Mouse (Mus musculus) lung, postnatal 0 days (tissue): ENCODE data around the gene Uckl1. TPM values are rescaled to one million over a fixed set of nuclear protein-coding genes. Genes with fewer than 3 reads are reported as not detected.

Experiments
- ATAC-seq: fragments of 200-750 bp; cut with Nextera tagmentation; 2 replicates; pipeline ENCODE4 v1.8.0; 2017; ENCODE audit warnings: moderate library complexity
- DNase-seq: peaks from one replicate; pipeline ENCODE4 v3.0.0-alpha.2; 2016; ENCODE audit warnings: low spot score
- H3K27ac ChIP-seq: fragments of 300-500 bp; sonication (generic); 2 replicates; pipeline ENCODE4 v1.5.1; 2014; ENCODE audit warnings: antibody characterized with exemption, mild to moderate bottlenecking, low read length, mixed read lengths
- H3K27me3 ChIP-seq: fragments of 300-500 bp; sonication (generic); replicated peaks from 2 replicates; pipeline ENCODE4 v1.6.1; 2014; ENCODE audit warnings: low read length, mixed read lengths; ENCODE audit not compliant: insufficient read depth
- H3K36me3 ChIP-seq: fragments of 300-500 bp; sonication (generic); 2 replicates; pipeline ENCODE4 v1.6.1; 2014; ENCODE audit warnings: low read length, mixed read lengths; ENCODE audit not compliant: insufficient read depth
- H3K4me1 ChIP-seq: fragments of 300-500 bp; sonication (generic); 2 replicates; pipeline ENCODE4 v1.6.1; 2014; ENCODE audit warnings: antibody characterized with exemption, low read depth, low read length, mixed read lengths; ENCODE audit not compliant: insufficient read depth
- H3K4me2 ChIP-seq: fragments of 300-500 bp; sonication (generic); replicated peaks from 2 replicates; pipeline ENCODE4 v1.6.1; 2014; ENCODE audit warnings: low read depth, mild to moderate bottlenecking, low read length, moderate library complexity, mixed read lengths
- H3K4me3 ChIP-seq: fragments of 300-500 bp; sonication (generic); 2 replicates; pipeline ENCODE4 v1.5.1; 2014; ENCODE audit warnings: low read depth, low read length
- H3K9ac ChIP-seq: fragments of 300-500 bp; sonication (generic); replicated peaks from 2 replicates; pipeline ENCODE4 v1.6.1; 2014; ENCODE audit warnings: low read depth, mild to moderate bottlenecking
- H3K9me3 ChIP-seq: fragments of 300-500 bp; sonication (generic); 2 replicates; pipeline ENCODE4 v1.6.1; 2016; ENCODE audit warnings: low read length, mixed read lengths
- CTCF ChIP-seq: IDR thresholded peaks from 2 replicates; pipeline ENCODE4 v1.5.1; 2016; ENCODE audit warnings: antibody characterized with exemption, mild to moderate bottlenecking
- EP300 ChIP-seq: IDR thresholded peaks from 2 replicates; pipeline ENCODE4 v1.6.1; 2016; ENCODE audit warnings: antibody characterized with exemption, mild to moderate bottlenecking, control low read depth
- WGBS: fragments of 180-500 bp; shearing (Covaris S2); extraction: QIAGEN DNeasy Blood & Tissue Kit; methylation state at CpG from one replicate; pipeline ENCODE4 v1.1.7; 2014; 5-methylcytosine and 5-hydroxymethylcytosine counted together
- polyA plus RNA-seq: library from polyadenylated mRNA; unstranded; fragments of >200 nt; fragmentation: Nextera tagmentation; extraction: Ambion mirVana; gene quantifications from 2 replicates; pipeline ENCODE4 v1.2.1, GENCODE M21; 2015

Uckl1 gene
- polyA plus RNA-seq, 1 experiment from 2014 or later = 41.8 TPM

DNA sequence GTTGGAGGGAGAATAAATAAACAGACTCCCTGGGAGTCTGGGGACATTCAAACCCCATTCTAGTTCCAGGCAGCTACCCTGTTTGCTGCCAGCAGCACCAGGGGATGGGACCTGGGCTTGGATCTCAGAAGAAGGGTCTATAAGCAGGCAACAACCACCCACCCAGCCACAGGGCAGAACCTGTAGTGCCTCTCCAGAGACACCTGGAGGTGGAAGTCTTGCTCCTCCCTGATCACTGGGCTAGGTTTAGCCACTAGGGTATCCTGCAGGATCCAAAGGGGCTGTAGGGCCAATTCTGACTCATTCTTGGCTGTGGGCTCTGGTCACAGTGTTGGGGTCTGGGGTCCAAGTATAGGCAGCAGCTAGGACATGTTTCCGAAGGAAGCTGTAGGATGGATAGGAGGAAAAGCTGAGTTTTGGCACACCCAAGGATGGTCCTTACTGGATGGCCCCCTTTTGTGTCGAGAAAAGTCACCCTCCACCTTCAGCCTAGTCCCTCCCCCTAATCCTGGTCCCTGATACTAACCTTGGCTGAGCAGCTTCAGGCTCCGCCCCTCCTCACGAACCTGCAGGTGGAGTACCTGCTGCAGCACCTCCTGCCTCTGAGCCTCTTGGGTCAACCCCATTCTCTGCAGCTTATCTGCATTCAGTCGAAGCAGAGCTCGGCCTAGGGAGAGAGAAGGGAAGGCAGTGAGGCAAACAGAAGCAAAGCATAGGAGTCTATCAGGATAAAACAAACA is 11.7 kb upstream of the Uckl1 start:
- H3K9me3 ChIP-seq = no peaks in the 10 kb centered on the region
- DNase-seq = no peak
- peaks cover 19% of the 10 kb centered on the region; the same call in 1 of the 2 replicates for H3K4me1 ChIP-seq
- no peak for ATAC-seq
- WGBS = 44% methylated on average over 6 of the region's 6 CpGs
- H3K27ac ChIP-seq = no peak overlapping the region
- TF ChIP-seq CTCF = no peak
- no peak overlapping the region for H3K4me3 ChIP-seq
- H3K4me2 ChIP-seq = no peak overlapping the region
- H3K27me3 ChIP-seq = no peaks in the 10 kb centered on the region
- H3K36me3 ChIP-seq = no peaks in the 10 kb centered on the region
- no peak overlapping the region for H3K9ac ChIP-seq

GRCm38 (mm10) chr2:181594946-181595696 is 10.4 kb upstream of the Uckl1 start:
- H3K27ac ChIP-seq = no peak overlapping the region
- ATAC-seq (no peak), DNase-seq (peak; percentile 63)
- no peak overlapping the region for H3K4me3 ChIP-seq
- 68% methylated on average over 4 of the region's 4 CpGs for WGBS
- no peak for TF ChIP-seq EP300
- peak; percentile 73 for TF ChIP-seq CTCF
- H3K36me3 ChIP-seq = no peaks in the 10 kb centered on the region
- H3K27me3 ChIP-seq = no peaks in the 10 kb centered on the region
- no peaks in the 10 kb centered on the region for H3K9me3 ChIP-seq
- peaks cover 16% of the 10 kb centered on the region; the same call in 1 of the 2 replicates for H3K4me1 ChIP-seq
- no peak overlapping the region for H3K4me2 ChIP-seq
- H3K9ac ChIP-seq = no peak overlapping the region

- H3K4me3 ChIP-seq = no peak overlapping the region
- TF ChIP-seq CTCF (peak; percentile 38), EP300 (no peak)
- H3K9ac ChIP-seq = no peak overlapping the region
- H3K36me3 ChIP-seq = no peaks in the 10 kb centered on the region
- H3K27ac ChIP-seq = no peak overlapping the region
- H3K27me3 ChIP-seq = no peaks in the 10 kb centered on the region
- H3K4me1 ChIP-seq = peaks cover 13% of the 10 kb centered on the region; the same call in 1 of the 2 replicates
- DNase-seq (peak; percentile 68), ATAC-seq (no peak)
- no peaks in the 10 kb centered on the region for H3K9me3 ChIP-seq
- no peak overlapping the region for H3K4me2 ChIP-seq
Measured at GRCm38 (mm10) chr2:181593937-181594336, 9.2 kb upstream of the Uckl1 start.

GRCm38 (mm10) chr2:181593042-181593421 is 8.3 kb upstream of the Uckl1 start:
- peak overlapping the region; percentile 88 for H3K9ac ChIP-seq
- DNase-seq (peak; percentile 66), ATAC-seq (peak; percentile 34)
- H3K27me3 ChIP-seq = no peaks in the 10 kb centered on the region
- H3K36me3 ChIP-seq = 0 out of 2 replicates have a peak, but pooled peaks cover 7% of the 10 kb centered on the region
- H3K4me1 ChIP-seq = peaks cover 13% of the 10 kb centered on the region; the same call in 1 of the 2 replicates
- H3K4me3 ChIP-seq = peak overlapping the region; percentile 90
- under 1% methylated on average over 6 of the region's 6 CpGs for WGBS
- no peak for TF ChIP-seq CTCF
- no peak for TF ChIP-seq EP300
- peak overlapping the region; percentile 88 for H3K4me2 ChIP-seq
- peak overlapping the region; percentile 91 for H3K27ac ChIP-seq
- H3K9me3 ChIP-seq = no peaks in the 10 kb centered on the region

DNA sequence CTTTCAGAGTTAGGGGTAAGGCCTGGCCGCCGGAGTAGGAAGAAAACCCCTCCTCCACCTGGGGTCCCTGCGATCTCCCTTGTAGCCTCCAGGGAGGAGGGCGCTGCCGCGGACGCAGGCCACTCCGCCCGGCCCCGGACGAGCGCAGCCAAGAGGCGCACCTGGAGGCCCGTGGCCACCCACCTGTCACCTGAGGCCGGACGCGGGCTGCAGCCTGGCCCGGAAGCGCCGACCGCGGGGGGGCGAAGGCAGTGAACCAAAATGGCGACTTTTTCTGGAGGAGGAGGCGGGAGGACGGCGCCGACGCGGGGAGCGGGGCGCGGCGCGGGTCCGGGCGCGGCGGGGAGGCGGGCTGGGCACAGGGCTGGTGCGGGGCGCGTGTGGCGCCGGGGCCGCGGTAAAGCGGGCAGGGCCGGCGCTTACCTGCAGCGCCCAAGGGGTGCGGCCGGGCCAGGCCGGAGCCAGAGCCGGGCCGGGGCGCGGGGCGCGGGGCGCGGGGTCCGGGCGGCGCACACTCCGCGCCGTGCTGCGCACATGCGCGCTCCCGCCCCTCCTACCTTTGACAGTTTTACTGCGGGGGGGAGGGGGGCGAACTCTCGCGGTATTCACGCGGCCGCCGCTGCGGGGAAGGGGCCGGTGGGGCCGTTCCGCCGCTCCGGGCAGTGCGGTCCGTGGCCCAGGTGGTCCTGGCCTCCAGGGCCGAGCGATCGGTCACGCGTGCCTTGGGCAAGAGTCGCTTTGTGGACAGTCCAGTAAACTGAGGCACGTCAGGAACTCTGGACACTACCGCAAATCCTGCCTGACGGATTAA is 7.7 kb upstream of the Uckl1 start, which contains the start of gene Zfp512b:
Gene Zfp512b (minus strand): TSS at position 573 of the 811 bp plus-strand sequence.
- peak within 1 kb of the TSS; percentile 91 for H3K27ac ChIP-seq
- no peaks in the 10 kb centered on the region for H3K27me3 ChIP-seq
- peaks cover 13% of the 10 kb centered on the region; the same call in 1 of the 2 replicates for H3K4me1 ChIP-seq
- under 1% methylated on average over 39 of the region's 97 CpGs for WGBS
- H3K4me2 ChIP-seq = peak within 1 kb of the TSS; percentile 88
- H3K4me3 ChIP-seq = peak within 1 kb of the TSS; percentile 90
- no peaks in the 10 kb centered on the region for H3K9me3 ChIP-seq
- DNase-seq (peak; percentile 78), ATAC-seq (peak; percentile 87)
- H3K9ac ChIP-seq = peak within 1 kb of the TSS; percentile 88
- TF ChIP-seq CTCF = 0 out of 2 replicates have a peak, but pooled peaks have one; percentile 15
- no peak for TF ChIP-seq EP300
- 0 out of 2 replicates have a peak, but pooled peaks cover 8% of the 10 kb centered on the region for H3K36me3 ChIP-seq
